Mouse (Mus musculus) B cell, adult 2 months (primary cell): ENCODE measurements at regions not wholly inside any gene's neighbourhood (a gene's known extent, or its start where the extent isn't known, plus 50 kb on each side); places are given as distances from the start of the nearest gene placed in this dataset.
"Not testable (repeated sequence)": the region's sequence is repeated elsewhere in the genome, so short reads cannot be mapped to it uniquely, and the experiment has no call there.

Experiments
- DNase-seq, 2 experiments: peaks; one replicate each; pipeline ENCODE4 v3.0.0; 2022

DNA sequence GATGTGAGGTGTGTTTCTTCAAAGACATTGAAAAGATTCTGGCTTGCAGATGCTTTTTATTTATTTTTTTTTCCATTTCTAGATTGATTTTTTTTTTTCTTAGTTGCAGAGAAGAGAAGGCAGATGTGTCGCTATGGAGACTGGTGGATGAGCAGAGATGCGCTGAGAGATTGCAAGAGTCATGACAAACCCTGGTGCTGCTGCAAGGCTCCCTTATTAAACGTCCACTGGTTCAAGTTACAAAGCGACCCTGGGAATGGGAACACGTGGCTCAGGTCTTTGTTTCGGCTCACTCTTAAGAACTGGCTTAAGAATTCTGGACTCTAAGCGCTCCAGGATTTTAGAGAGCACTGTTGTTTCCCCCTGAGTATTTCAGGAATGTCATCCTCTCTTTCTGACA lies 403.1 kb downstream of the Med10 start:
- DNase-seq = no peak

- no peak for DNase-seq
Observed at GRCm38 (mm10) chr13:70210158-70210557, 408.0 kb downstream of the Med10 start.

- no peak for DNase-seq
Observed at GRCm38 (mm10) chr13:70213017-70213416, 410.8 kb downstream of the Med10 start.

DNA sequence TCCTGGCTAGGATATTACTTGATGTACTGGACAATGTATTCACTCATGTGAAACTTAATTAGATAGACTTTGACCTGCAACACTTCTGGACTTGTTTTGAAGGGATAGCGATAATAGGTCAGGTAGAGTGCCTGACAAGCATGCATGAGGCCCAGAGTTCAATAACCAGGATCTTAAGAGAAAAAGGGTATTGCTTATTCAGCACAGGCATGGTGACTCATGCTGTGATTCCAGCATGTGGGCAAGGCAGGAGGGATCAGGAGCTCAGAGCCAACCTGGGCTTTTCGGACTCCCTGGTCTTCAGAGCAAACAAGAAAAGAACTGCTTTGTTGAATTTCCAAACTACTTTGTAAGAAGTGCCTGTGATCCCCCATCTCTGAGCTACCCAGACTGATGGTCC lies 411.4 kb downstream of the Med10 start:
- no peak for DNase-seq

GRCm38 (mm10) chr13:70214022-70214654 lies 411.9 kb downstream of the Med10 start:
- no peak for DNase-seq

- DNase-seq = no peak
Observed at GRCm38 (mm10) chr13:70216134-70216533, 413.9 kb downstream of the Med10 start.

- no peak for DNase-seq
Observed at GRCm38 (mm10) chr13:70217429-70218133, 415.4 kb downstream of the Med10 start.

- DNase-seq = no peak
Observed at GRCm38 (mm10) chr13:70223485-70223884, 413.9 kb downstream of the Ice1 start.

- no peak for DNase-seq
Observed at GRCm38 (mm10) chr13:70227167-70227566, 410.3 kb downstream of the Ice1 start.

DNA sequence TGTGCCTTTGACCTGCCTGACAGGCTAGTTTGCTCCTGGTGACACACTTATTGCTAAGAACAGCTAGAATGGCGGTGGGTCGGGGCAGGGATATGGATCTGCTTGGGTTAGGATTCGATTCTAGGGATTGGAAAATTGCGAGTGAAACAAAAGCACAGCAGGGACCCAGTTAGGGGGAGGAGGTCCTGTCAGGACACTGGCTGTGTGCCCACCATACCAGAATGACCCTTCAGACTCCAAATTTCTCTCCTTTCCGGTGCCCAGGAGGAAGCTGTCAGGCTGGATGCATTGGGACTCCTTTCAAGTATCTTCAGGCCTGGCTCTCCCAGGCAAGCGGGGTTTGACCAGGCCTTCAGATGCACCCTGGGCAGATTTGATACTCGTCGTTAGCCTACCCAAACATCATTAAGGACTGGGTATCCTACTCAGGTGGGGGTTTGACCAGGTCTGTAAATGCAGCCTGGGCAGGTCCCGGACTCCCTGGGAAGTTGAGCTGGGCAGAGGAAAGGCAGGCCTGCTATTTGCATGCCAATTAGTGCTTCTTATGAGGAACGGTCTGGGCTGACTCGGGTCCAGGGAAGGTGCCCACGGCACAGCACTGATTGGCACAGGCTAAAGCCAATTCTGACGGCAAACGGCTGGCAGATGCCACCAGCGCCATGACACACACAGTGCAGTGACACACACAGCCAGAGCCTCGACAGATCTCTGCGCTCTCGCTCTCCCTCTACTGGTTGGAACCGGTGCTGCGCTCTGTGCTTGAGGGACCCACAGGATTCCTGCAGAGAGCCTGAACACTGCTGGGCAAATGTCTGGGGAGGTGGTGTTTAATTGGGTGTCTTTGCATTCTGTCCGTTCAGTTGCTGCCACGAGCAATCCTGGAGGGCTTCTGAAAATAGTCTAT lies 403.3 kb downstream of the Ice1 start:
- DNase-seq = no peak

DNA sequence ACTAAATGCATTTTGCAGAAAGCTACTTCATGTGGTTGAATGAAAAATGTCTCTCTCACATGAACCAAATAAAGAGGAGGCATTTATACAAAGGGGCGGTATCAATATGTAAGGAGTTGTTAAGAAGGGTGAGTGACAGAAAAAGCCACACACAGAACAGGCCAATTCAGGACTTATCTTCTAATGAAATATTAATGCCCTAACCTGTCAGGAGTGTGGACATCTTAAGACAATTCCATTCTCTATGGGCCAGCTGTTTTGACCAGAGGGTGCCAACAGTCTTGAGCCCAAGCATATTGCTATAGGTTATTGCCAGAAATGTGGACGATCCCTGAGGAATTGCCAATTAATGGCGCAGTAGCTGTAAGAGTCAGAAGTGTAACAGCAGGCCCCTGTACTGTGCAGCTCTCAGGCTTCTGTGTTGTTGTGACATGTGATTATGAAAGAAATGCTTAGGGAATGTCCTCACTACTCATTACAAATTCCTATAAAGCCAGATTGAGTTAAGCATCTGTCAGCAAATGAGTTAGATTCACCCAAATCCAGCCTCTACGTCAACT lies 393.8 kb downstream of the Ice1 start:
- no peak for DNase-seq

GRCm38 (mm10) chr13:70260003-70260496 lies 377.4 kb downstream of the Ice1 start:
- no peak for DNase-seq

DNA sequence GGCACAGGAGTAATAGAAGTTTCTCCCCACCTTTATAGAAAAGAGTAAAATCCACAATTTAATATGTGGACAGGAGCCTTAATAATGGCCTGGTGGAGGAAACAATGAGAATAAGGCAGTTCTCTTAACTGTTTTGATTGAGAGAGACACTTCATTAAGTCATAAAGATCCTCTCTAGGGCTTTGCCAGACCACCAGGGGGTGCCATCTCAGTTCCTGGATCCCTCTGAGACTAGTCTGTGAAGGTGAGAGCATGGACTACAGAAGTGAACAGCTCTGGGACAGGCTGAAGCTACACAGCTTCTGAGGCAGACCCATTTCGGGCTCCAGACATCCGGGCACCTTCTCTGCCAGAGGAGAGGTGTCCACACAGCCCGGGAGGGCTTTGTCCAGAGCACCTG lies 373.8 kb downstream of the Ice1 start:
- no peak for DNase-seq

GRCm38 (mm10) chr13:70276884-70277378 lies 360.5 kb downstream of the Ice1 start:
- not testable (repeated sequence) for DNase-seq

- no peak for DNase-seq
Observed at GRCm38 (mm10) chr13:70277667-70278591, 359.5 kb downstream of the Ice1 start.

GRCm38 (mm10) chr13:70281051-70281847 lies 356.2 kb downstream of the Ice1 start:
- no peak for DNase-seq

DNA sequence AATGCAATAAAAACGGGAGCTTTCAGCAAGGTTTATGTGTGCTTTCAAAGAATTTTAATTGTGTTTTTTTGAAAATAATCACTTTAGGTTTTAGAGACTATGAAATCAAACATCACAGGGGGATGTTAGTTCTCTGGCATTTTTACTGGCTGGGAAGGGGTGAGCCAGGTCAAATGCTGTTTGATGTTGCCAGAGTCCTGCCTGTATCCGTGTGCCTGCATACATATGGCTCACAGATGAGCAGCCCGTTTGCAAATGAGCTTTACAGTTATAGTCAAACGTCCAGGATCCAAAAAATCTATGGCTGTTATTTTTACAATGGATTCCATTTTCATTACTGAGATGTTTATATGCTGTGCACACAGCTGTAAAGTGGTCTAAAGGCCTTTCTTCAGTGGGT lies 354.7 kb downstream of the Ice1 start:
- DNase-seq = no peak

- no peak for DNase-seq
Observed at GRCm38 (mm10) chr13:70283231-70283630, 354.2 kb downstream of the Ice1 start.

DNA sequence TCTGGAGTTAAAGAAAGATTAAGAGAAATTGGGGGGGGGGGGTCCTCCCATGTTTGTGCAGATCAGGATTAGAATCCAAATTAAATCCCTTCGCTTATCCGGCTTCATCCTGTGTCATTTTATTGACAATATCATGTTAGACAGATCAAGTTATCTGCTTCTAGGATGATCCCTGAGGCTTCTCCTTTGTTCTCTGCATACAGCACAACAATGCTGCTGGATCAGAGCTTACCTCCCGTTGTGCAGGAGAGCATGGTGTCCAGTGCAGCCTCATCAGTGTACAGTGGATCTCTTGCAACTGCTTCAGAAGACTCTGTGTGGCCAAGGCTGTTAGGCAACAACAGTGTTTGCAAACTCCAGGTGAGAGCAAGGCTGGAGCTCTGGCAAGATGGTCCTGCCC lies 344.7 kb downstream of the Ice1 start:
- DNase-seq = no peak

- DNase-seq = no peak
Observed at GRCm38 (mm10) chr13:70303953-70304525, 333.4 kb downstream of the Ice1 start.

DNA sequence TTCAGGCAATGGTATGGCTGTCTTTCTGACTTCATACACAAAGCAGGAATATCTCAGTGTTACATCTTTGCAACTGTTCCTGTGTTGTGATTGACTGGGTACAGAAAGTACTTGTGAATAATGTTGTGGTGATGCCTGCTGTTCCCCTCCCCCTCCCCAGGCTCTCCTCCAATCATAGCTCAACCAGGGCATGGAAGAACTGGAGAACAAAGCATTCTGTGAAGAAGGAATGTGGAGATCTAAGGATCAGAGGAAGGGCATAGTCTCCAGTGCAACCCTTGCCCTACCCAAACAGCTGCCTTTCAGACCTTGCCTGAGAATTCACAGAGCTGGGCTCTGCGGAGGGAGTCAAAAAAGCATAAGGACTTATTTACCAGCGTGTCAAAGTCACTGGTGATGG lies 326.9 kb downstream of the Ice1 start:
- DNase-seq = no peak
